Mouse (Mus musculus) splenic B cell, adult 2 months (primary cell): ENCODE data around the gene Smim11.
A peak's percentile ranks its signal among the peaks of the same experiment; 100 is the strongest.

Experiments used
- DNase-seq: peaks from one replicate; pipeline ENCODE4 v3.0.0-alpha.2; 2011; ENCODE audit warnings: low read depth, low spot score
- H3K27me3 ChIP-seq: 2 replicates; pipeline ENCODE4 v1.6.1; 2012; ENCODE audit warnings: mild to moderate bottlenecking, low read length, moderate library complexity, mixed read lengths; ENCODE audit not compliant: control insufficient read depth, poor library complexity, insufficient read depth, severe bottlenecking
- H3K36me3 ChIP-seq: 2 replicates; pipeline ENCODE4 v1.6.1; 2012; ENCODE audit warnings: mild to moderate bottlenecking, low read length, moderate library complexity, mixed read lengths; ENCODE audit not compliant: control insufficient read depth, poor library complexity, insufficient read depth, severe bottlenecking

The Smim11 gene

GRCm38 (mm10) chr16:92300649-92301411, at the start of gene Smim11:
TSS of gene Smim11 (plus strand) at chr16:92301286.
- Histone ChIP-seq H3K27me3 (no peaks in the 10 kb centered on the region), H3K36me3 (no peaks in the 10 kb centered on the region; the same call in 1 of the 2 replicates)
- peak; percentile 96 for DNase-seq

GRCm38 (mm10) chr16:92254316-92254715, 46.8 kb upstream of the Smim11 start:
- Histone ChIP-seq H3K36me3 (no peaks in the 10 kb centered on the region), H3K27me3 (no peaks in the 10 kb centered on the region)
- no peak for DNase-seq

GRCm38 (mm10) chr16:92267861-92268260, 33.2 kb upstream of the Smim11 start:
- H3K27me3 ChIP-seq, result no peaks in the 10 kb centered on the region
- H3K36me3 ChIP-seq, result no peaks in the 10 kb centered on the region
- no peak for DNase-seq

DNA sequence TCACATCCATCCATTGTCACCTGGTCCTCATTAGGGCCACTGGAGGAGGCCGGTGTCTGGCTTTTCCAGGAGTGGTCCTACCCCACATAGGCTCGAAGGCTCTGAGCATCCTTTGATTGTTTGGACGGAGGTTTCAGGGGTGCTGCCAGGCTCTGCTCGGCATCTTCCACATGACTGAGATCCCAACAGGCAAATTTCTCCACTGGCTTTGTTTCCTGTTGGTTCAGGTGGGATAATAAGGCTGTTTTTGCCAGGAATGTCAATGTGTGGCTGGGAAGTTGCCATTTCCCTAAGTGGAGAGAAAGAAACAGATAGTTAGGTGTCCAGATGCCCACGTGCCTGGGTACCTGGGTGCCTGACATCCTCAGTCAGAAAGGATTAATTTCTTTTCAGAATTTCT, 26.6 kb upstream of the Smim11 start:
- H3K27me3 ChIP-seq, result no peaks in the 10 kb centered on the region
- no peak for DNase-seq
- H3K36me3 ChIP-seq, result no peaks in the 10 kb centered on the region

DNA sequence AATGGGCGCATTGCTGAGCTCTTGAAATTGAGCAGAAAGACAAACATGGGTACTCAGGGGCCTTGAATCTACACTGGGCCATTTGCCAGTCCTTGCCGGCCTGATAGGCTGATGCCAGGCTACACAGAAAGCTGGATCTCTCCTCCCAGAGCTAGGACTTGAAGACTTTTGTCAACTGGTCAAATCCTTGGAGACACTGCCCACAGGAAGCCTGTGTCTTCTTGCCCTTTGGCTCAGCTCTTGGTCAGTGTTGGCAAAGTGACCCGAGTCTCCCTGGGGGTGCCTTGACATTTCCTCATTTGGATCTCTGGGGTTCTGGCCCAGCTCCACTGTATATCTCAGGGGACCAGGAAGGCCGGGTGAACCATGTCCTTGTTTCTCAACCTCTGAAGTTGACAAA, 25.6 kb upstream of the Smim11 start:
- no peak for DNase-seq
- no peaks in the 10 kb centered on the region for H3K36me3 ChIP-seq

DNA sequence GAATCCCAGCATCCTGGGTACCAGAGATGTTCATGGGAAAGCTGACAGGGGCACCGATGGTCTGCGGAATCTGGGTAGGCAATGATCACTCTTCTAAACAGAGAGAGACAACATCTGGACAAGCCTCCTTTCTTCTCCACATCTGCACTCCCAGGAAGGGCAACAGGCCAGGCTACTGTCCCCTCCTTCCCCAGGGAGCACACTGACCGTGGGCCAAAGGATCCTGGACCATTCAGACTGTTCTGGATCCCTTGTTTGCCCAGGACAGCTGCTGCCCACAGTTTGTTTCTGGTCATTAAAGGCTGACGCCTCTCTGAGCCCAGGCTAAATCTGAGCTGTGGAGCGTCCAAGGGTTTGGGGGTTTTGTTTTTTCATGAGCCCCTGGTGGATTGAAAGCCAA, 18.4 kb upstream of the Smim11 start:
- H3K36me3 ChIP-seq, result no peaks in the 10 kb centered on the region
- DNase-seq, result no peak
- no peaks in the 10 kb centered on the region for H3K27me3 ChIP-seq

More for the DNA sequence above, 25.6 kb upstream of the Smim11 start:
- no peaks in the 10 kb centered on the region for H3K27me3 ChIP-seq

DNA sequence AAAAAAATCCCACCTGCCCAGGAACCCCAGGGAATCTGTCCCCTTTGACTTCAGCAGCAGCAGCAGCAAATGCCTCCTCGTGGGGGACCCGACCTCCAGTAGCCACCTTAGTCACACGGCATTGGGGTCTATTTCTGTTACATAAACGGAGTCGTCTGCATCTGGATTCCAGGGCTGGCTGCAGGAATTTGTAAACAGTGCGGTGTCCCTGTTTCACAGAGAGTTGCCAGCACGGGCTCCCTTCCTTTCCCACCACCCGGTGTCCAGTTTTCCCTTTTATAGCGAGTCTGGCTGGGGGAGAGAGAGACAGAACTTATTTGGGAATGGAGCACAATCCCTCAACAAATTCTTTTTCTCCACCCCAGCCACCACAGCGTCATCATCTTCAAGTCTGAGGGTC, 16.0 kb upstream of the Smim11 start:
- H3K27me3 ChIP-seq, result no peaks in the 10 kb centered on the region
- no peak for DNase-seq
- no peaks in the 10 kb centered on the region for H3K36me3 ChIP-seq

DNA sequence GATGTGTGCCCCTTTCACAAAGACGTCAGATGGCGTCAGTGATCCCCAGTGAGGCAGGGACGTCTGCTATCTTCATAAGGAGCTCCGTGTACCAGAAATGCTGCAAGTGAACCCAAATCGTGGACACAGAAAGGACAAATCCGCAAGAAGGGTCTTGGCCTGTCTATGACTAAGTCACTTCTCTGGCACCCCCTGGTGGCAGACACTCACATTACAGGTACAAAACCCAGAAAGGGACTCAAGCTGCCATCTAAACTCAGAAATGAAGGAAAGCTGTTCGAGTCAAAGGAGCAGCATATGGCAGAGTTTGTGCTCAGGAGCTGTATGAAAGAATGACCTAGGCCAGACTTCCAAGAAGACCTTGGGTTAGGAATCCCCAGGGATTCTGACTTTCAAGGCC, 14.5 kb upstream of the Smim11 start:
- Histone ChIP-seq H3K27me3 (no peaks in the 10 kb centered on the region), H3K36me3 (no peaks in the 10 kb centered on the region)
- DNase-seq, result peak; percentile 82

DNA sequence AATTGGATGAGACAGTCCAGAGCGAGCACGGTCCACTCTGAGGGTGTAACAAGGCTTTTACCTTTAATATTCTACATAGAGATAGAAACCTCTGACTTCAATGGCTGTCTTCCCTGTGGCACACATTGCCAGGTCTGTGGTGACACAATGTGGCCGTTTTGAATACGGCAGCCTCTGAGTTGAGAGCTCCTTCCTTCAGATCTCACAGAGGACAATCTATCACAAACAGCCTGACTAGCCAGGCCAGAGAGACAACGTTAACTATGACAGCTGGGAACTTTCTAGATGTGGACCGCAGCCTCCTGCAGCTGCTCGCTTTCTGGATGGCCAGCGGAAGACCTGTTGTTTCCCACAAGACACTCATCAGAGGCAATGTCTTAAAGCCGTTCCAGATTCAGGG, 12.3 kb upstream of the Smim11 start:
- Histone ChIP-seq H3K36me3 (no peaks in the 10 kb centered on the region), H3K27me3 (no peaks in the 10 kb centered on the region)
- DNase-seq, result no peak

- Histone ChIP-seq H3K27me3 (no peaks in the 10 kb centered on the region), H3K36me3 (no peaks in the 10 kb centered on the region)
- DNase-seq, result no peak
These were observed 11.0 kb upstream of the Smim11 start for GRCm38 (mm10) chr16:92290045-92290444.

GRCm38 (mm10) chr16:92292101-92292500, 9.0 kb upstream of the Smim11 start, which contains the start of gene Kcne2:
TSS of gene Kcne2 (plus strand) at chr16:92292389.
- no peaks in the 10 kb centered on the region for H3K27me3 ChIP-seq
- no peaks in the 10 kb centered on the region for H3K36me3 ChIP-seq
- DNase-seq, result no peak

DNA sequence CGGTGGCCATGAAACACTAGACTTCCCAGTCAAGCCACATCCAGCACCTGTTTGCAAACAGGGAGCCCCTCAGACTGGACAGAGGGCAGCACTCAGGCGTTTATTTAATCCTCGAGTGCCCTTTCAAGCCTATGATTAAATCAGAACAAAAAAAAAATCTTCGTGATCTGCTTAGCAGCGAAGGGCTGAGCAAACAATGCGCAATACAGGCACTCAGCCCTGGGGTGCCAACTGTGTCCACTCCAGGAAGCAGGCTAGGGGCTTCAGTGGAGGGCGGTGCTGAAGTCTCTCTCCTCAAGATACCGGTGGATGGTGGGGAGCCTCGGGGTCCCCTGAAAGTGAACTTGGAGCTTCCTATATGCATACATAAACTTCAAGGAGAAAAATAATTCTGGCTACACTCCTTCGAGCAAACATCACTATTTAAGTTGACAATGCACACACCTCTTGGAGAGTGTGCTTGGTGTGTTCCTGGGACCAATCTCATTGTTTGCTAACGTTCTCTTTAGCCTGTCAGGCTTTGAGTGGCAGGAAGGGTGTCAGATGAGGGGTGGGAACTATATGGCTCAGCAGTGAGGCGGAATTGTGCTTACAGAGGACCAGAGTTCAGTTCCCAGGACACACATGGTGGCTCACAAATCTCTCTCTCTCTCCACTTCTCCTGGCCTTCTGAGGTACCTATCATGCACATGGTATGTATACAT, 6.7 kb upstream of the Smim11 start:
- H3K27me3 ChIP-seq, result no peaks in the 10 kb centered on the region

GRCm38 (mm10) chr16:92295328-92295727, 5.8 kb upstream of the Smim11 start:
- Histone ChIP-seq H3K27me3 (no peaks in the 10 kb centered on the region), H3K36me3 (no peaks in the 10 kb centered on the region)
- no peak for DNase-seq

More for the DNA sequence above, 6.7 kb upstream of the Smim11 start:
- H3K36me3 ChIP-seq, result no peaks in the 10 kb centered on the region
- no peak for DNase-seq

GRCm38 (mm10) chr16:92301412-92301806, 323 bp downstream of the Smim11 start:
- DNase-seq, result no peak
- no peaks in the 10 kb centered on the region for H3K27me3 ChIP-seq
- no peaks in the 10 kb centered on the region; the same call in none of the 2 replicates for H3K36me3 ChIP-seq

DNA sequence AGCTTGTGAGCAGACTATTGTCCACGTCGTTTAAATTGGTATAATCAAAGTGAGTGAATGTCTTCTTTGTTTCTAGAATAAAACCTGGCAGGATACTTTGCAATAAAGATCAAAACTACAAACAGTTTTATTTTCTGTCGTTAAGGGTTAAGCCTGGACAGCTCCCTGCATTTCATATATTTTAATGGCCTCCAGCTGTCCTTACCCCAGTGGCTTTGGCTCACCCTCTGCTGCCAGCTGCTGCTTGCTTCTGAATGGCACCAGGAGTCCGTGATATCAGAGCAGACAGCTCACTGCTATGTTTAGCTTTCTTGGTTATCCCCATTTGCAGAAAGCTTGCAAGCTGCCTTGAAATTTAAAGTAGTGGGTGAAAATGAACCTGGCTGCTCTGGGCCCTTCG, 903 bp downstream of the Smim11 start:
- Histone ChIP-seq H3K27me3 (no peaks in the 10 kb centered on the region), H3K36me3 (no peaks in the 10 kb centered on the region; the same call in none of the 2 replicates)
- no peak for DNase-seq
